Mouse (Mus musculus) ES-E14 (cell line): ENCODE measurements at regions not wholly inside any gene's neighbourhood (a gene's known extent, or its start where the extent isn't known, plus 50 kb on each side); places are given as distances from the start of the nearest gene placed in this dataset.

ENCODE experiments used
- CHD2 ChIP-seq: IDR thresholded peaks from 2 replicates; pipeline ENCODE4 v1.6.1; 2014; ENCODE audit warnings: mild to moderate bottlenecking, low read depth, low read length, inconsistent platforms
- MAFK ChIP-seq: IDR thresholded peaks from 2 replicates; pipeline ENCODE4 v1.6.1; 2014; ENCODE audit warnings: mild to moderate bottlenecking, low read depth, low read length, inconsistent platforms; ENCODE audit not compliant: insufficient read depth
- ZC3H11A ChIP-seq: IDR thresholded peaks from 2 replicates; pipeline ENCODE4 v1.6.1; 2012; ENCODE audit warnings: low read depth, mild to moderate bottlenecking, inconsistent platforms, low read length, borderline replicate concordance

- TF ChIP-seq ZC3H11A (no peak), CHD2 (no peak), MAFK (no peak)
Observed at GRCm38 (mm10) chr1:121709317-121709860, 141.6 kb upstream of the Ddx18 start.
